Mouse (Mus musculus): ENCODE results near the gene Tm4sf20. TPM values are rescaled to one million over a fixed set of nuclear protein-coding genes. Genes with fewer than 3 reads are reported as not detected.
A peak's percentile ranks its signal among the peaks of the same experiment; 100 is the strongest.

The Tm4sf20 gene
- polyA plus RNA-seq, 1 experiment from 2014 or later = 201 TPM

GRCm38 (mm10) chr1:82738066-82738465, 30.2 kb downstream of the Tm4sf20 start:
- no peak overlapping the region for H3K27ac ChIP-seq (ENCODE audit: low read length)
- no peaks in the 10 kb centered on the region for H3K4me1 ChIP-seq (ENCODE audit: control insufficient read depth, insufficient read depth, low read length)
- no peaks in the 10 kb centered on the region for H3K27me3 ChIP-seq (replicated peaks; ENCODE audit: control insufficient read depth, insufficient read depth, low read length)
- H3K9ac ChIP-seq (ENCODE audit: low read depth, low read length) = no peak overlapping the region
- no peak overlapping the region for H3K4me2 ChIP-seq (ENCODE audit: low read depth, low read length)
- H3K4me3 ChIP-seq (ENCODE audit: low read length) = no peak overlapping the region
- ATAC-seq = no peak
- H3K36me3 ChIP-seq (ENCODE audit: control insufficient read depth, insufficient read depth, low read length) = peaks cover 3% of the 10 kb centered on the region
- WGBS = 65% methylated on average over 1 of the region's 1 CpGs
- no peaks in the 10 kb centered on the region for H3K9me3 ChIP-seq (ENCODE audit: control insufficient read depth, low read length)

DNA sequence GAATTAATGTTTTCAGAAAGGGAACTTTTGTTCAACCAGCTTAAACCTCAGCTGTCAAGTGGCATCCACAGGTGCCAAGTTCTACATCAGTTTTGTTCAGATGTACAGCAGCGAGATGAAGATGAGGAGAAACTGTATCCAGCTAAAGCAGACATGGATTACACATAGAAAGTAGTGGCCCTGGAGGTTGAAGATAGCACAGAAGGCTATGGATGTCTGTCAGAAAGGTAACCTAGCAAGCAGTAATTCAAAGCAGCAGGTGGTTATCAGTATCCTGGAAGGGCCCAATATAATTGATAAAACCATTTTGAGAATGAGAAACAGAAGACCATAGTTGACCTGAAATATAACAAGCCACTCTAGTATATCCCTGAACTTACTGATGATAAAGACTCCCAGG, 34.9 kb downstream of the Tm4sf20 start:
- Histone ChIP-seq H3K36me3 (ENCODE audit: control insufficient read depth, insufficient read depth, low read length) (peaks cover 3% of the 10 kb centered on the region), H3K4me2 (ENCODE audit: low read depth, low read length) (no peak overlapping the region), H3K27me3 (replicated peaks; ENCODE audit: control insufficient read depth, insufficient read depth, low read length) (no peaks in the 10 kb centered on the region)

GRCm38 (mm10) chr1:82726482-82726881, 41.8 kb downstream of the Tm4sf20 start:
- H3K4me3 ChIP-seq (ENCODE audit: low read length) = no peak overlapping the region
- H3K36me3 ChIP-seq (ENCODE audit: control insufficient read depth, insufficient read depth, low read length) = no peaks in the 10 kb centered on the region; the same call in 1 of the 2 replicates
- H3K27me3 ChIP-seq (replicated peaks; ENCODE audit: control insufficient read depth, insufficient read depth, low read length) = no peaks in the 10 kb centered on the region
- H3K4me1 ChIP-seq (ENCODE audit: control insufficient read depth, insufficient read depth, low read length) = peaks cover 8% of the 10 kb centered on the region
- H3K9me3 ChIP-seq (ENCODE audit: control insufficient read depth, low read length) = no peaks in the 10 kb centered on the region
- no peak for ATAC-seq
- H3K9ac ChIP-seq (ENCODE audit: low read depth, low read length) = no peak overlapping the region
- WGBS = 88% methylated on average over 5 of the region's 5 CpGs
- no peak overlapping the region for H3K27ac ChIP-seq (ENCODE audit: low read length)
- no peak overlapping the region for H3K4me2 ChIP-seq (ENCODE audit: low read depth, low read length)

More for the DNA sequence above, 34.9 kb downstream of the Tm4sf20 start:
- H3K4me1 ChIP-seq (ENCODE audit: control insufficient read depth, insufficient read depth, low read length) = no peaks in the 10 kb centered on the region
- no peak overlapping the region for H3K9ac ChIP-seq (ENCODE audit: low read depth, low read length)
- no peak for ATAC-seq
- WGBS = 90% methylated on average over 1 of the region's 1 CpGs
- H3K4me3 ChIP-seq (ENCODE audit: low read length) = no peak overlapping the region
- H3K27ac ChIP-seq (ENCODE audit: low read length) = no peak overlapping the region
- no peaks in the 10 kb centered on the region for H3K9me3 ChIP-seq (ENCODE audit: control insufficient read depth, low read length)

DNA sequence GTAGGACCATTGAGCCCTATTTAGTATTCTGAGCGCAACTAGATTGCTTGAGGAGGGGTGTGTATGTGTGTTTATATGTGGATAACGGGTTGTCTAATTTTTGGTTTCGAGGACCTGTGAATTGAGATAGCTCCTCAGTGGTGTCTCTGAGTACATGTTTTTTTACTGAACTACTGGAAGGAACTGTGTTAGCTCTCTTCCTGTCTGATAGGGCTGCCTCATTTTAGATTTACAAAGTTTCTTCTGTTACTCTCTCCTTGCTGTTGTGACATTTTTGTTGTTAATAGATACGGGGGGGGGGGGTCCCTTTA, 42.4 kb downstream of the Tm4sf20 start:
- H3K4me1 ChIP-seq (ENCODE audit: control insufficient read depth, insufficient read depth, low read length) = peaks cover 8% of the 10 kb centered on the region
- H3K36me3 ChIP-seq (ENCODE audit: control insufficient read depth, insufficient read depth, low read length) = no peaks in the 10 kb centered on the region
- 49% methylated on average over 4 of the region's 4 CpGs for WGBS
- no peaks in the 10 kb centered on the region for H3K27me3 ChIP-seq (replicated peaks; ENCODE audit: control insufficient read depth, insufficient read depth, low read length)
- H3K27ac ChIP-seq (ENCODE audit: low read length) = no peak overlapping the region
- H3K4me3 ChIP-seq (ENCODE audit: low read length) = peak overlapping the region; percentile 95
- ATAC-seq = no peak
- no peaks in the 10 kb centered on the region for H3K9me3 ChIP-seq (ENCODE audit: control insufficient read depth, low read length)
- peak overlapping the region; percentile 97; the same call in 1 of the 2 replicates for H3K9ac ChIP-seq (ENCODE audit: low read depth, low read length)
- H3K4me2 ChIP-seq (ENCODE audit: low read depth, low read length) = peak overlapping the region; percentile 95

- H3K4me1 ChIP-seq (ENCODE audit: control insufficient read depth, insufficient read depth, low read length) = peaks cover 8% of the 10 kb centered on the region
- 2% methylated on average over 37 of the region's 37 CpGs for WGBS
- H3K4me2 ChIP-seq (ENCODE audit: low read depth, low read length) = peak overlapping the region; percentile 95
- H3K9me3 ChIP-seq (ENCODE audit: control insufficient read depth, low read length) = no peaks in the 10 kb centered on the region
- H3K27ac ChIP-seq (ENCODE audit: low read length) = peak overlapping the region; percentile 77; the same call in 1 of the 2 replicates
- no peaks in the 10 kb centered on the region for H3K27me3 ChIP-seq (replicated peaks; ENCODE audit: control insufficient read depth, insufficient read depth, low read length)
- peak overlapping the region; percentile 97 for H3K9ac ChIP-seq (ENCODE audit: low read depth, low read length)
- ATAC-seq = peak; percentile 99
- H3K36me3 ChIP-seq (ENCODE audit: control insufficient read depth, insufficient read depth, low read length) = no peaks in the 10 kb centered on the region
- H3K4me3 ChIP-seq (ENCODE audit: low read length) = peak overlapping the region; percentile 95
Measured at GRCm38 (mm10) chr1:82725026-82725874, 43.0 kb downstream of the Tm4sf20 start.

GRCm38 (mm10) chr1:82724339-82725025, 43.8 kb downstream of the Tm4sf20 start, which contains the start of gene Mff:
Gene Mff, plus strand, starts transcription at chr1:82724890.
- peak within 1 kb of the TSS; percentile 77; the same call in 1 of the 2 replicates for H3K27ac ChIP-seq (ENCODE audit: low read length)
- H3K9ac ChIP-seq (ENCODE audit: low read depth, low read length) = peak within 1 kb of the TSS; percentile 97
- peak within 1 kb of the TSS; percentile 95 for H3K4me2 ChIP-seq (ENCODE audit: low read depth, low read length)
- H3K36me3 ChIP-seq (ENCODE audit: control insufficient read depth, insufficient read depth, low read length) = no peaks in the 10 kb centered on the region
- no peaks in the 10 kb centered on the region for H3K27me3 ChIP-seq (replicated peaks; ENCODE audit: control insufficient read depth, insufficient read depth, low read length)
- H3K9me3 ChIP-seq (ENCODE audit: control insufficient read depth, low read length) = no peaks in the 10 kb centered on the region
- H3K4me3 ChIP-seq (ENCODE audit: low read length) = peak within 1 kb of the TSS; percentile 95
- H3K4me1 ChIP-seq (ENCODE audit: control insufficient read depth, insufficient read depth, low read length) = peaks cover 8% of the 10 kb centered on the region
- 10% methylated on average over 38 of the region's 38 CpGs for WGBS
- peak; percentile 99 for ATAC-seq

DNA sequence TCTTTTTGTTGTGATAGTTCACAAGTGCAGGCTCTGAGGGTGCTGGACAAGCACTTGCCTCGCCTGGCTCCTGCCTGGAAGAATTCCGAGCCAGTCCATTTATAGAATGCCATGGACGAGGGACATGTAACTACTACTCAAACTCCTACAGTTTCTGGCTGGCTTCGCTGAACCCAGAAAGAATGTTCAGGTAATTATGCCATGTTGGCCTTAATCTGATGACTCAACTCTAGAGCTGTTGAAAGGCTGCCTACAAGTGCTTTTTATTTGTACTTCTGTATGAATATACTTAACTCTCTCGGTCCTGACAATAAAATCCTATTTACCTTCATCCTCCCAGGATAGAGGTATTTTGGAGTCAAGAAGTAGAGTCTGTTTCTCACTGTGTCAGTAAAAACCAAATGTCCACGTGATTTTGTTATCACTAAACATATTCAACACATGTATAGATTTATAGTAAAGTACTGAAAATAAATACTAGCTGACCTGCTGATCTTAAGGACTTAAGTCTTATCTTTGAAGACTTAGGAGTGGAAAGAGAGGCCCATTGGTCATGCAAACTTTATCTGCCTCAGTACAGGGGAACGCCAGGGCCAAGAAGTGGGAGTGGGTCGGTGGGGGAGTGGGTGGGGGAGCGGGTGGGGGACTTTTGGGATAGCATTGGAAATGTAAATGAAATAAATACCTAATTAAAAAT, 50.3 kb downstream of the Tm4sf20 start:
- H3K4me1 ChIP-seq (ENCODE audit: control insufficient read depth, insufficient read depth, low read length) = no peaks in the 10 kb centered on the region
- H3K4me3 ChIP-seq (ENCODE audit: low read length) = no peak overlapping the region
- no peaks in the 10 kb centered on the region for H3K9me3 ChIP-seq (ENCODE audit: control insufficient read depth, low read length)
- no peaks in the 10 kb centered on the region for H3K27me3 ChIP-seq (replicated peaks; ENCODE audit: control insufficient read depth, insufficient read depth, low read length)
- no peak overlapping the region for H3K4me2 ChIP-seq (ENCODE audit: low read depth, low read length)
- ATAC-seq = no peak
- no peak overlapping the region for H3K9ac ChIP-seq (ENCODE audit: low read depth, low read length)
- H3K27ac ChIP-seq (ENCODE audit: low read length) = no peak overlapping the region
- 67% methylated on average over 9 of the region's 9 CpGs for WGBS
- no peaks in the 10 kb centered on the region for H3K36me3 ChIP-seq (ENCODE audit: control insufficient read depth, insufficient read depth, low read length)
